In the genomic region with DNA sequence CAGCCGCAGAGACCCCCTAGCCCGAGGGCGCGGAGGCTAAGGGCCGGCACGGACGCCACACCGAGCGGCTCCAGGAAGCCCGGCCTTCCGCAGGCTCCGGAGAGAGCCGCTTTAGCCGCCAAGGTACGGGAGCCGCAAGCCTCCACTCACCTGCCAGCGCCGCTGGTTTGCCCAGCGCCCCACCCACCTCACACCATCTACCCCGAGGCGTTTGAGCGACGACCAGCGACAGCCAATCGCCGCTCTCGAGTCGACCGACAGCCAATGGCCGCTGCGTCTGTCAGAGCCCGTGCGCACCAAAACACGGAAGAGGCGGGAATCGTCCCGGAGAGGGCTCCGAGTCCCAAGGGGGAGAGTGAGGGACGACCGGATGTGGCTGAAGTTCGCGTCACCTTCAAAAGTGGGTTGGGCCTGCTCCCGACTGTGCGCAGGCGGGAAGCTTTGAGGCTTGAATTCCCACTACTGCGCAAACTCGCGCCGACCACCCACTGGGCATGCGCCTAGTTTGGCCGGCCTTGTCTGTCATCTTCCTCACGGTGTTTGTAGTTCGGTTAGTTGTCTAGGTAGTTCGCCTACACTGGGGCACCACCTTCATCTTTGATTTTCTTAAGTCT, we compare ENCODE assay signal across 8 mouse cellular contexts. TPM values are rescaled to one million over a fixed set of nuclear protein-coding genes. Genes with fewer than 3 reads are reported as not detected.
DNase-seq lines count a peak whose midpoint lies in the region; ATAC-seq lines count a peak whose summit lies in the region.

Gene Hinfp (minus strand): TSS at position 206 of the 614 bp plus-strand sequence.

- H3K27me3 ChIP-seq in intestine, embryonic 14.5 days (replicated peaks; ENCODE audit: control insufficient read depth, insufficient read depth, low read length): no peaks in the 10 kb centered on the region

- peak within 1 kb of the TSS; percentile 69 for H3K27ac ChIP-seq in intestine, embryonic 14.5 days (ENCODE audit: low read depth)

- ATAC-seq in intestine, embryonic 14.5 days (replicated peaks; ENCODE audit: low FRiP score, low TSS enrichment, low read depth): peak; percentile 100

- peak; percentile 94 to 95 for DNase-seq in adrenal gland, adult 18-20 months (ENCODE audit: low spot score in 2 of 2)
- DNase-seq in embryo, embryonic 11 days: peak; percentile 100
- peak; percentile 99 for DNase-seq in gastrocnemius, postnatal 25 days
- DNase-seq in intestine, embryonic 14.5 days (ENCODE audit: low spot score): peak; percentile 95
- peak; percentile 99 for DNase-seq in left cerebral cortex, postnatal 14 days (ENCODE audit: low spot score in 2 of 2)
- peak; percentile 100 for DNase-seq in mesoderm, embryonic 11.5 days (ENCODE audit: low read depth, low spot score)
- DNase-seq in right cerebral cortex, postnatal 36 days (ENCODE audit: low spot score in 2 of 2): peak; percentile 98 to 99
- DNase-seq in yolk sac, embryonic 10.5 days (ENCODE audit: low spot score): peak; percentile 100

- H3K9ac ChIP-seq in intestine, embryonic 14.5 days (ENCODE audit: low read length): peak within 1 kb of the TSS; percentile 96

- H3K4me2 ChIP-seq in intestine, embryonic 14.5 days (ENCODE audit: low read length): peak within 1 kb of the TSS; percentile 72

- H3K9me3 ChIP-seq in intestine, embryonic 14.5 days (ENCODE audit: control insufficient read depth, low read length): no peaks in the 10 kb centered on the region

- peak within 1 kb of the TSS; percentile 98 for H3K4me3 ChIP-seq in intestine, embryonic 14.5 days (ENCODE audit: low read depth, low read length)

- intact Hi-C loops in left cerebral cortex, postnatal 14 days (cut with DNase I): no loop called here

- peaks cover 5% of the 10 kb centered on the region for H3K4me1 ChIP-seq in intestine, embryonic 14.5 days (replicated peaks; ENCODE audit: control insufficient read depth, insufficient read depth, low read length)

- WGBS in intestine, embryonic 14.5 days: 1% methylated on average over 53 of the region's 54 CpGs

- peaks cover 26% of the 10 kb centered on the region for H3K36me3 ChIP-seq in intestine, embryonic 14.5 days (ENCODE audit: control insufficient read depth, insufficient read depth, low read length)

RNA-seq across cellular contexts. Expression of gene Hinfp, which starts in this region (rescaled TPM):
- 10 to 100 TPM; 18.3 to 22.6 TPM for total RNA-seq in adrenal gland, adult 18-20 months (2021)
- total RNA-seq in gastrocnemius, postnatal 25 days (2021): 1 to 10 TPM; 5.6 to 6.0 TPM
- polyA plus RNA-seq in intestine, embryonic 14.5 days (2014; fragmentation: Nextera tagmentation; extraction: Ambion mirVana): 18.5 and 22.9 TPM in 2 replicates
- 10 to 100 TPM; 22.6 to 27.7 TPM for total RNA-seq in left cerebral cortex, postnatal 14 days (2021)

Comparison
In these comparisons a context has a peak if more than half of its experiments do, and no peak if none do; other contexts are left out.
1. Peak in every context shown above with its lines: DNase-seq, ATAC-seq, H3K4me3 ChIP-seq and H3K27ac ChIP-seq.